Mouse (Mus musculus) ES-E14 (cell line): ENCODE results near the gene Olfr781. TPM values are rescaled to one million over a fixed set of nuclear protein-coding genes. Genes with fewer than 3 reads are reported as not detected.
"Not testable (repeated sequence)": the region's sequence is repeated elsewhere in the genome, so short reads cannot be mapped to it uniquely, and the experiment has no call there.

ENCODE experiments used
- DNase-seq: peaks from one replicate; pipeline ENCODE4 v3.0.0-alpha.2; 2013; ENCODE audit warnings: low read depth, low spot score
- H3K27ac ChIP-seq: 2 replicates; pipeline ENCODE4 v1.5.1; 2012; ENCODE audit warnings: low read depth, mild to moderate bottlenecking, low read length, moderate library complexity, mixed read lengths; ENCODE audit not compliant: poor library complexity, insufficient read depth, severe bottlenecking
- H3K36me3 ChIP-seq: 2 replicates; pipeline ENCODE4 v1.6.1; 2012; ENCODE audit warnings: mild to moderate bottlenecking, low read length, moderate library complexity, mixed read lengths; ENCODE audit not compliant: control insufficient read depth, poor library complexity, insufficient read depth, severe bottlenecking
- H3K4me1 ChIP-seq, 2 experiments: fragments of 150-350 bp in 1 of 2; sonication (generic) in 1 of 2; 2 replicates each; pipeline ENCODE4 v1.6.1; 2012; ENCODE audit warnings: low read length in 2 of 2, mild to moderate bottlenecking in 1 of 2, mixed read lengths in 1 of 2; ENCODE audit not compliant: control insufficient read depth in 2 of 2, insufficient read depth in 2 of 2, poor library complexity in 1 of 2
- H3K4me3 ChIP-seq, 2 experiments: fragments of 150-350 bp in 1 of 2; sonication (generic) in 1 of 2; 2 replicates each; pipeline ENCODE4 v1.5.1; 2012; ENCODE audit warnings: low read length in 2 of 2, low read depth in 1 of 2, mild to moderate bottlenecking in 1 of 2, mixed read lengths in 1 of 2; ENCODE audit not compliant: insufficient read depth in 1 of 2, poor library complexity in 1 of 2, severe bottlenecking in 1 of 2
- H3K9ac ChIP-seq: 2 replicates; pipeline ENCODE4 v1.6.1; 2012; ENCODE audit warnings: low read depth, mild to moderate bottlenecking, low read length, mixed read lengths; ENCODE audit not compliant: poor library complexity, insufficient read depth, severe bottlenecking
- H3K9me3 ChIP-seq: fragments of 150-350 bp; sonication (generic); 2 replicates; pipeline ENCODE4 v1.6.1; 2012; ENCODE audit warnings: low read depth, mild to moderate bottlenecking, low read length; ENCODE audit not compliant: control insufficient read depth, insufficient read depth
- CHD2 ChIP-seq: IDR thresholded peaks from 2 replicates; pipeline ENCODE4 v1.6.1; 2014; ENCODE audit warnings: mild to moderate bottlenecking, low read depth, low read length, inconsistent platforms
- HCFC1 ChIP-seq: IDR thresholded peaks from 2 replicates; pipeline ENCODE4 v1.6.1; 2012; ENCODE audit warnings: low read length, inconsistent platforms, borderline replicate concordance; ENCODE audit not compliant: insufficient read depth
- MAFK ChIP-seq: IDR thresholded peaks from 2 replicates; pipeline ENCODE4 v1.6.1; 2014; ENCODE audit warnings: mild to moderate bottlenecking, low read depth, low read length, inconsistent platforms; ENCODE audit not compliant: insufficient read depth
- ZC3H11A ChIP-seq: IDR thresholded peaks from 2 replicates; pipeline ENCODE4 v1.6.1; 2012; ENCODE audit warnings: low read depth, mild to moderate bottlenecking, inconsistent platforms, low read length, borderline replicate concordance
- ZNF384 ChIP-seq: IDR thresholded peaks from 2 replicates; pipeline ENCODE4 v1.6.1; 2012; ENCODE audit warnings: low read depth, low read length, inconsistent platforms
- in situ Hi-C, 2 experiments: fragments of 600-800 bp; cut with MboI; formaldehyde crosslinking; loops; one replicate each; pipeline ENCODE4 v1.15.1; 2025; ENCODE audit warnings: low sequenced_read_pairs in 2 of 2, inconsistent platforms in 1 of 2; ENCODE audit not compliant: unreplicated experiment in 2 of 2
- total RNA-seq: library from RNA; depleted of rRNA; stranded (reverse); fragments of 300-350 nt; gene quantifications from 2 replicates; pipeline ENCODE4 v1.2.3, GENCODE M21; 2012; rRNA removed

The Olfr781 gene
- not detected in 2 replicates for total RNA-seq

- no peak for DNase-seq
Measured at GRCm38 (mm10) chr10:129328554-129328953, at the start of gene Olfr781. Gene Olfr781 (plus strand): TSS chr10:129328854.

GRCm38 (mm10) chr10:129312973-129313372, 15.7 kb upstream of the Olfr781 start:
- H3K9me3 ChIP-seq, H3K4me3 ChIP-seq, DNase-seq, H3K9ac ChIP-seq, H3K36me3 ChIP-seq, H3K4me1 ChIP-seq, H3K27ac ChIP-seq, in situ Hi-C loops: not testable (repeated sequence)

More at GRCm38 (mm10) chr10:129328554-129328953, at the start of gene Olfr781:
- H3K4me1 ChIP-seq, result no peaks in the 10 kb centered on the region
- in situ Hi-C loops, result no loop called here
- H3K9me3 ChIP-seq, result no peaks in the 10 kb centered on the region
- no peak within 1 kb of the TSS for H3K4me3 ChIP-seq
- H3K27ac ChIP-seq, result no peak within 1 kb of the TSS
- no peaks in the 10 kb centered on the region for H3K36me3 ChIP-seq
- H3K9ac ChIP-seq, result no peak within 1 kb of the TSS
- TF ChIP-seq CHD2 (no peak), MAFK (no peak), ZC3H11A (no peak), ZNF384 (no peak), HCFC1 (no peak)

GRCm38 (mm10) chr10:129313521-129313920, 15.1 kb upstream of the Olfr781 start:
- in situ Hi-C loops, H3K9ac ChIP-seq, DNase-seq, H3K9me3 ChIP-seq, H3K27ac ChIP-seq, H3K4me3 ChIP-seq, H3K4me1 ChIP-seq, H3K36me3 ChIP-seq: not testable (repeated sequence)

- no peaks in the 10 kb centered on the region for H3K36me3 ChIP-seq
- DNase-seq, result no peak
- H3K9me3 ChIP-seq, result no peaks in the 10 kb centered on the region
- no peak within 1 kb of the TSS for H3K9ac ChIP-seq
- H3K4me3 ChIP-seq, result no peak within 1 kb of the TSS
- no peak for TF ChIP-seq HCFC1
- no peak for TF ChIP-seq CHD2
- no peak for TF ChIP-seq MAFK
- no peak for TF ChIP-seq ZC3H11A
- no peak for TF ChIP-seq ZNF384
- no peak within 1 kb of the TSS for H3K27ac ChIP-seq
- in situ Hi-C loops, result no loop called here
- no peaks in the 10 kb centered on the region for H3K4me1 ChIP-seq
Measured at GRCm38 (mm10) chr10:129317817-129318216, 10.8 kb upstream of the Olfr781 start, which contains the start of gene Olfr780. Gene Olfr780 (plus strand): TSS chr10:129318117.

DNA sequence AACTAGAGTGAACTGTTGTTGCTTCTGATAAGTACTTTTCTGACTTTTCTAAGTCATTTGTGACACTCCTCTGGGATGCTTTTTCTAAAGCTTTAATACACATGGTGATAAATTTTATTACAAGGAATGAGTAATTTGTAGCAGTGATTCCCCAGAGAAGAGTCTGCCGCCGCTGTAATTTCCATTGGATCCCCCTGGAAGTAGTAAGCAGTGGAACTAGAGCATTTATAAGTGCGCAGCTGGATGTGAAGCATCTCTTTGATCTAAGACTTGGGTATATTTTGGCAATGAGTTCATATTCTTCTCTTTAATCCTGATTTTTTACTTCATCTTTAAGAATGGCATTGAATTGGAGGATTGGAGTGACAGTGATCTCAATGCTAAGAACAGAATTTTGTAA, 19.9 kb downstream of the Olfr781 start, which contains the start of gene Olfr782:
TSS of gene Olfr782 (plus strand) at position 301 of the 400 bp plus-strand sequence.
- in situ Hi-C loops, result no loop called here
- no peak for DNase-seq

GRCm38 (mm10) chr10:129352475-129352874, 23.8 kb downstream of the Olfr781 start:
- in situ Hi-C loops, H3K9me3 ChIP-seq, H3K27ac ChIP-seq, H3K4me1 ChIP-seq, H3K4me3 ChIP-seq, DNase-seq, H3K36me3 ChIP-seq, H3K9ac ChIP-seq: not testable (repeated sequence)

More for the DNA sequence above, 19.9 kb downstream of the Olfr781 start, which contains the start of gene Olfr782:
- H3K27ac ChIP-seq, result no peak within 1 kb of the TSS
- H3K36me3 ChIP-seq, result no peaks in the 10 kb centered on the region
- H3K4me3 ChIP-seq, result no peak within 1 kb of the TSS
- no peaks in the 10 kb centered on the region for H3K4me1 ChIP-seq
- TF ChIP-seq MAFK (no peak), CHD2 (no peak), HCFC1 (no peak), ZNF384 (no peak), ZC3H11A (no peak)
- H3K9ac ChIP-seq, result no peak within 1 kb of the TSS
- H3K9me3 ChIP-seq, result no peaks in the 10 kb centered on the region

DNA sequence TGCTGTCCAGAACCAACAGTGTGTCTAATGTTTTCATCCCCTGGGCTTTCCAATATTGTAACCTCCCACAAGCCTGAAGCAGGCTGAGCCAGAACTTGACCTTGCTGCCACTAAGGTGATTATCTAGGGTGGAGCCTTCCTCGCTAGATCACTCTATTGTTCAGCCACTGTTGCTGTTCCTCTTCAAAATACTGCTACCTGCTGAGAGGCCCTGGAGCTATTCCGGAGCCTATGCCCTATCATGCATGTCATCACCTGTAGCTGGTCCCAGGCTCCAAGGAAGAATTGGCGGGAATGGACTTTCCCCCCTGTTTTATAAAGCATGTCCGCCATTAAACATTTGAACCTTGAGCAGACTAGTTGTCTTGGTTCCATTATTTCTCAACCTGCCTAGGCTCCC, 27.8 kb downstream of the Olfr781 start:
- H3K27ac ChIP-seq, in situ Hi-C loops, H3K4me3 ChIP-seq, H3K4me1 ChIP-seq, DNase-seq, H3K9me3 ChIP-seq, H3K9ac ChIP-seq, H3K36me3 ChIP-seq: not testable (repeated sequence)
